Mouse (Mus musculus) stomach, embryonic 14.5 days (tissue): ENCODE results near the gene Tmem125. TPM values are rescaled to one million over a fixed set of nuclear protein-coding genes. Genes with fewer than 3 reads are reported as not detected.

Source experiments
- ATAC-seq: fragments of 200-750 bp; cut with Nextera tagmentation; 2 replicates; pipeline ENCODE4 v1.8.0; 2017; ENCODE audit warnings: low read depth, moderate TSS enrichment; ENCODE audit not compliant: insufficient number of reproducible peaks, insufficient read depth, low FRiP score
- H3K27ac ChIP-seq: fragments of 300-500 bp; sonication (generic); 2 replicates; pipeline ENCODE4 v1.5.1; 2014; ENCODE audit warnings: mild to moderate bottlenecking, low read length, moderate library complexity, mixed read lengths
- H3K27me3 ChIP-seq: fragments of 300-500 bp; sonication (generic); 2 replicates; pipeline ENCODE4 v1.6.1; 2014; ENCODE audit warnings: low read length, control low read depth, mixed read lengths; ENCODE audit not compliant: control insufficient read depth, insufficient read depth
- H3K36me3 ChIP-seq: fragments of 300-500 bp; sonication (generic); 2 replicates; pipeline ENCODE4 v1.6.1; 2014; ENCODE audit warnings: mild to moderate bottlenecking, control low read depth, low read length, moderate library complexity, mixed read lengths; ENCODE audit not compliant: control insufficient read depth, insufficient read depth
- H3K4me1 ChIP-seq: fragments of 300-500 bp; sonication (generic); 2 replicates; pipeline ENCODE4 v1.6.1; 2014; ENCODE audit warnings: low read length, control low read depth, mixed read lengths; ENCODE audit not compliant: control insufficient read depth, insufficient read depth
- H3K4me2 ChIP-seq: fragments of 300-500 bp; sonication (generic); replicated peaks from 2 replicates; pipeline ENCODE4 v1.6.1; 2014; ENCODE audit warnings: low read depth, low read length, control low read depth
- H3K4me3 ChIP-seq: fragments of 300-500 bp; sonication (generic); 2 replicates; pipeline ENCODE4 v1.5.1; 2014; ENCODE audit warnings: low read depth, low read length, control low read depth
- H3K9ac ChIP-seq: fragments of 300-500 bp; sonication (generic); replicated peaks from 2 replicates; pipeline ENCODE4 v1.6.1; 2014; ENCODE audit warnings: low read depth, mild to moderate bottlenecking, control low read depth, low read length, moderate library complexity, mixed read lengths
- H3K9me3 ChIP-seq: fragments of 300-500 bp; sonication (generic); 2 replicates; pipeline ENCODE4 v1.6.1; 2016; ENCODE audit warnings: low read depth, low read length, control low read depth; ENCODE audit not compliant: control insufficient read depth
- WGBS: fragments of 180-500 bp; shearing (Covaris S2); extraction: QIAGEN DNeasy Blood & Tissue Kit; methylation state at CpG from one replicate; pipeline ENCODE4 v1.1.7; 2014; 5-methylcytosine and 5-hydroxymethylcytosine counted together
- polyA plus RNA-seq: library from polyadenylated mRNA; unstranded; fragments of >200 nt; fragmentation: Nextera tagmentation; extraction: Ambion mirVana; gene quantifications from 2 replicates; pipeline ENCODE4 v1.2.1, GENCODE M21; 2014

The Tmem125 gene
- polyA plus RNA-seq, 1 experiment from 2014 or later = 6.5 TPM

- Histone ChIP-seq H3K4me3 (peak overlapping the region; percentile 27; the same call in 1 of the 2 replicates), H3K9me3 (no peaks in the 10 kb centered on the region), H3K9ac (no peak overlapping the region), H3K4me2 (peak overlapping the region; percentile 48), H3K36me3 (no peaks in the 10 kb centered on the region), H3K27ac (peak overlapping the region; percentile 82), H3K27me3 (no peaks in the 10 kb centered on the region), H3K4me1 (0 out of 2 replicates have a peak, but pooled peaks cover 8% of the 10 kb centered on the region)
- WGBS = 55% methylated on average over 14 of the region's 14 CpGs
- no peak for ATAC-seq
Observed at GRCm38 (mm10) chr4:118544441-118545127, 740 bp upstream of the Tmem125 start.

- Histone ChIP-seq H3K27me3 (no peaks in the 10 kb centered on the region), H3K4me2 (peak overlapping the region; percentile 48), H3K9ac (no peak overlapping the region), H3K27ac (peak overlapping the region; percentile 82), H3K36me3 (no peaks in the 10 kb centered on the region), H3K9me3 (no peaks in the 10 kb centered on the region), H3K4me3 (peak overlapping the region; percentile 27), H3K4me1 (0 out of 2 replicates have a peak, but pooled peaks cover 8% of the 10 kb centered on the region)
- peak; percentile 17; the same call in 1 of the 2 replicates for ATAC-seq
- 15% methylated on average over 13 of the region's 13 CpGs for WGBS
Observed at GRCm38 (mm10) chr4:118543158-118543530, 700 bp downstream of the Tmem125 start.

GRCm38 (mm10) chr4:118542510-118543157 is 1.2 kb downstream of the Tmem125 start:
- 52% methylated on average over 9 of the region's 9 CpGs for WGBS
- no peaks in the 10 kb centered on the region for H3K27me3 ChIP-seq
- H3K4me2 ChIP-seq = peak overlapping the region; percentile 48
- H3K36me3 ChIP-seq = no peaks in the 10 kb centered on the region
- no peak for ATAC-seq
- H3K9me3 ChIP-seq = no peaks in the 10 kb centered on the region
- H3K27ac ChIP-seq = peak overlapping the region; percentile 82; the same call in 1 of the 2 replicates
- peak overlapping the region; percentile 27; the same call in 1 of the 2 replicates for H3K4me3 ChIP-seq
- no peak overlapping the region for H3K9ac ChIP-seq
- H3K4me1 ChIP-seq = 0 out of 2 replicates have a peak, but pooled peaks cover 8% of the 10 kb centered on the region

- H3K27me3 ChIP-seq = no peaks in the 10 kb centered on the region
- ATAC-seq = no peak
- WGBS = 33% methylated on average over 10 of the region's 10 CpGs
- no peak overlapping the region for H3K9ac ChIP-seq
- H3K4me3 ChIP-seq = no peak overlapping the region
- no peak overlapping the region for H3K4me2 ChIP-seq
- 0 out of 2 replicates have a peak, but pooled peaks cover 8% of the 10 kb centered on the region for H3K4me1 ChIP-seq
- H3K9me3 ChIP-seq = no peaks in the 10 kb centered on the region
- no peak overlapping the region for H3K27ac ChIP-seq
- no peaks in the 10 kb centered on the region for H3K36me3 ChIP-seq
Observed at GRCm38 (mm10) chr4:118539904-118540303, 3.9 kb downstream of the Tmem125 start.

GRCm38 (mm10) chr4:118537801-118538200 is 6.0 kb downstream of the Tmem125 start:
- Histone ChIP-seq H3K36me3 (no peaks in the 10 kb centered on the region), H3K4me1 (no peaks in the 10 kb centered on the region), H3K27me3 (no peaks in the 10 kb centered on the region), H3K4me2 (no peak overlapping the region), H3K27ac (no peak overlapping the region), H3K4me3 (no peak overlapping the region), H3K9me3 (no peaks in the 10 kb centered on the region), H3K9ac (no peak overlapping the region)
- ATAC-seq = no peak
- WGBS = 28% methylated on average over 6 of the region's 6 CpGs

GRCm38 (mm10) chr4:118535610-118536009 is 8.2 kb downstream of the Tmem125 start:
- no peak for ATAC-seq

GRCm38 (mm10) chr4:118533605-118534004 is 10.2 kb downstream of the Tmem125 start:
- H3K27ac ChIP-seq = no peak overlapping the region
- no peak overlapping the region for H3K9ac ChIP-seq
- 84% methylated on average over 7 of the region's 7 CpGs for WGBS
- no peaks in the 10 kb centered on the region for H3K36me3 ChIP-seq
- H3K4me3 ChIP-seq = no peak overlapping the region
- no peak for ATAC-seq
- no peaks in the 10 kb centered on the region for H3K27me3 ChIP-seq
- H3K9me3 ChIP-seq = no peaks in the 10 kb centered on the region
- H3K4me2 ChIP-seq = no peak overlapping the region
- no peaks in the 10 kb centered on the region for H3K4me1 ChIP-seq

More at GRCm38 (mm10) chr4:118535610-118536009, 8.2 kb downstream of the Tmem125 start:
- Histone ChIP-seq H3K36me3 (no peaks in the 10 kb centered on the region), H3K9me3 (no peaks in the 10 kb centered on the region), H3K4me2 (no peak overlapping the region), H3K4me1 (no peaks in the 10 kb centered on the region), H3K27me3 (no peaks in the 10 kb centered on the region), H3K9ac (no peak overlapping the region), H3K4me3 (no peak overlapping the region), H3K27ac (no peak overlapping the region)
- WGBS = 76% methylated on average over 6 of the region's 6 CpGs

- Histone ChIP-seq H3K27ac (no peak overlapping the region), H3K4me3 (no peak overlapping the region), H3K4me2 (no peak overlapping the region), H3K36me3 (no peaks in the 10 kb centered on the region), H3K4me1 (no peaks in the 10 kb centered on the region), H3K9me3 (no peaks in the 10 kb centered on the region), H3K27me3 (no peaks in the 10 kb centered on the region), H3K9ac (no peak overlapping the region)
- no peak for ATAC-seq
- 61% methylated on average over 3 of the region's 4 CpGs for WGBS
Observed at GRCm38 (mm10) chr4:118533156-118533555, 10.7 kb downstream of the Tmem125 start.
